Mouse (Mus musculus): ENCODE data around the gene Mepce. TPM values are rescaled to one million over a fixed set of nuclear protein-coding genes. Genes with fewer than 3 reads are reported as not detected.

Mepce gene
- total RNA-seq, 4 experiments from 2014 or later = 28.9 to 34.2 (median 31.4) TPM

DNA sequence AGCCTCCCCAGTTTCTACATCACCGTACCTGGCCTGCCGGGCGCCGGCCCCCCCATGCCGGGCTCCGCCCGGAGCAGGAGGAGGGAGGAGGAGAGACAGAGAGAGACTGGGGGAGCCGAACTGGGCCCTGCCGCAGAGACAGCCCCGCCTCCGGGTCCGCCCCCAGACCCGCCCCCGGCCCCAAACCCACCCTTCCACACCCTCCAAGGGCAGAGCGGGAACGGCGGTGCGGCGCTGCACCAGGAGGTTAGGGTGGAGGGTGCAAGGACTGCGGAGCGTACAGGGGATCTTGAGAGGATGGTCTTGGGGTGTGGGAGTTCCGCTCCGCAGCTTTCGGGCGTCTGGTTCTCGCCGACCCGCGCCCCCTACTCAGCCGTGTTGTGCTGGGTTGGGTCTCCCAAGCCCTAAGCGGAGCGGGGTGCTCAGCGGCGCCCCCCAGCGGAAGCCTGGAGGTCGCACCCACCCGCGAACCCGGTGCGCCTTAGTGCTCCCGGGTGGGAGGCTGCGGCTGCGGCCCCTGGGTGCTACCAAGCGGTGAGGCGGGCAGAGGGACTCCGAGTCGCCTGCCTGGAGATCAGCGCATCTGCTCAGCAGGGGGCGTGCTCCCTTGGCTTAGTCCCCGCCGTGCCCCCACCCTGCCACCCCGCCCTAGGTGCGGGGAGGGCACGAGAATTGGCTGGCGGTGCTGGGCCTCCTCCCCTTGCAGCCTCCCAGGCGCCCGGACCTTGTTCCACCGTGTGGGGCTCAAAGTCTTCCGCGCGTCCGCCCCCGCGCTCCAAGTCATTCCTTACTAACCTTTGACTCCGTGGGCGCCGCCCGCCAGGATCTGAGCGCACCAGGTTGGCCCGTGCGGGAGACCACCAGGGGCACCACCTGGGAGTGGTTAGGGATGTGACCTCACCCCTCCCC, 46.2 kb downstream of the Mepce start, which contains the start of gene Nyap1:
Gene Nyap1 (minus strand): TSS at position 585 of the 909 bp plus-strand sequence.
- no peak for DNase-seq (ENCODE audit: low spot score)

DNA sequence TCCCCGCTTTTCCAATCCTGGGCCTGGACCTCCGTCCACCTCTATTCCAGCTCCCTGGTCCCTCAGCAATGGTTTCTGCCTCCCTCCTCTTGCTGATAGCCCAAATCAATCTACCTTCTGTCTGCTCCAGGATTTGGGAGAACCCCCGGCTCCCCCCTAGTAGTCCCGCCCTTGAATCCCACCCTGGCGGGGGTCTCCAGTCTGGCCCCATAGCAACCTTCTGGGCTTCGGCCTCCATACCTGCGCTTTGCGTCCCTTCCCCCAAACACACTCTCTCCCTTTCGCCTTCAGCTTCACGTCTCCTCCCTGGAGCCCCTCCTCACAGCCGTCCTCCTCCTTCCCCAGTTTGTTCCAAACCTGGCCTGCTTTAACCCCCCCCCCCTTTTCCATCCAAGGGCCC, 46.9 kb downstream of the Mepce start:
- DNase-seq (ENCODE audit: low spot score) = no peak

DNA sequence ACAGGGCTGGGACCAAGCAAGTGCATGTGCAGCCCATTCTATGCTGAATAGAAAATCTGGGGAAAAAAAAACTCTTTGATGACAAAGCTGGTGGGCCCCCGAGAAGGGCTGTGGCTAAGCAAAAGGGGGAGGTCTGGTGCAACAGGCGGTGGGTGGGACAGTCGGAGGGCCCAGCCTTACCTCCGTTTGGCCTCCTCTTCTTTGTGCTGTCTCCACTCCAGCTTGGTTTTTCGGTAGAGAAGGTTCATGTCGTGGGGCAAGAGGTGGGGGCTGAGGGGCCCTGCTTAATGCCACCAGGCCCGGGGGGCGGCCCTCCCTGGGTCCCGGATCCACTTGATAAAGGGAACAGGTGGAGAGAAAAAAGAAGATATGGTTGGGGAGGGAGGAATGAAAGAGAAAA, 48.0 kb downstream of the Mepce start:
- no peak for DNase-seq (ENCODE audit: low spot score)

DNA sequence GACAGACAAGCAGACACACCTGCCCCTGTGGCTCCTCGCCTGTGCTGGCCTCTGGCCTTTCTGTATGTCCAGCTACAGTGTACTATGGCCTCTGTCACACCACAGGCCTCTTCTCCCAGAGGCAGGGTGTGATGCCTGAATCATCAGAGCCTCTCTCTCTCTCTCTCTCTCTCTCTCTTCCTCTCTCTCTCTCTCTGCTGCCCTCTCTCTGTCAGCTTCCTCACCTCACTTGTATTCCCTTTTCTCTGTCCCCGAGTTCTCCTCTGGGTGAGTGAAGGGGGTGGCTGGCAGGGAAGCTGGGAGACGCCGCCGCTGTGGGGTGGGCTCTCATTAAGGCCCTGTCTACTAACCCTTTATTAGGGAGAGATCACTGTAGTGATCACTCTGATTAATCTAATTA, 48.9 kb downstream of the Mepce start:
- DNase-seq (ENCODE audit: low spot score) = no peak

DNA sequence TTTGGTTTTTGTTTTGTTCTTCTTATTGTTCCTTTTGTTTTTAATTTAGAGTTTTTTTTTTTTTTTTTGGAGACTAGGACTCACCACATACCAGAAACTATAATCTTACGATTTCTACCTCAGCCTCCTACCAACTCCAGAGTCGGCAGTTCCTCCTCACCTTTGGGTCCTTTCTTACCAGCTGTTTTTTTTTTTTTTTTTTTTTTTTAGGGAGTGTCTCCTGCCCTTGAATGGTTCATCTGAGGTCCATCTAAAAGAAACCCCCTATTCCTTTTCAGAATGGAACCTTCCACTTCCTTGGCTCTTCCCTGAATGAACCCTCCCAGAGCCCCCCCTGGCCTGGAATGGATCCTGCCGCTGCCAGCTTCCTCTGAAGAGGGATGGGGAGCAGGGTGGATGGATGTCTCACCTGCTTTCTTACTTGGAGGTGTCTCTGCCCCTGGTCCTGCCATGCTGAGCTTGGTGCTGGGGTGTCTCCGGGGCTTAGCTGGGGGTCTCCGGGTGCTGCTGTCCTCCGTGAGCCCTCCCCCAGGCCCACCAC, 50.0 kb downstream of the Mepce start:
- no peak for DNase-seq (ENCODE audit: low spot score)

DNA sequence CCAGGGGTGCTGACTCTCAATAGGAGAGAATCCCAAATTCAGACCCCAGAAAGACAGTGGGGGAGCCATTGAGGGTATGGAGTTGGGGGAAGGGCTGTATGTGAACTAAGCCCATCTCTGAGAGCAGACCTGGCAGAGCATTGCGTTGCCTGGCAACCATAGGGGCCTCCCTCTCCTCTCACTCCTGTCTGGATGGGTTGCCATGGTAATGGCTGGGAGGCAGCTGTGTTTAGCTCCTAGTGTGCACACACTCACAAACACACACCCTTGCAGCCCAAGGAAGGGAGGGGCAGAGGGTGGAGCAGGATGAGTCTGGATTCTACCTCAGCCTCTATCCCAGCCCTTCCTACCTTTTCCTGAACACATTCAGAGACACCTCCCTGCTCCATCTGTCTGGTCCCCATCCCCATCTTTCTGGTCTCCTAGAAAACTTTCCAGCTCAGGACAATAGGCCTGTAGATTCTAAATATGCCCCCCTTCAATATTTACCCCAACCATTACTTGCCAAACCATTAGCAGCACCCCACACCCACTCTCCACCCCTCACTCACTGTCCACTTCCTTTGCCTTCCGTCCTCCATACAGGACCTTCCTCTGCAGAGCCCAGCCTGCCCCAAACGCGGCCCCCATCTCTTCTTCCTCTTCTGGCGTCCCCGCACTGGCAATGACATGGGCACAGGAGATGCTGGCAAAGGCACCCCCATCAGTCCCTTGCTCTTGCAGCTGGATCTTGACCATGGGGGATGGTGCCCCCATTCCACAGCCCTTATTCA, 53.0 kb downstream of the Mepce start:
- no peak for DNase-seq (ENCODE audit: low spot score)

DNA sequence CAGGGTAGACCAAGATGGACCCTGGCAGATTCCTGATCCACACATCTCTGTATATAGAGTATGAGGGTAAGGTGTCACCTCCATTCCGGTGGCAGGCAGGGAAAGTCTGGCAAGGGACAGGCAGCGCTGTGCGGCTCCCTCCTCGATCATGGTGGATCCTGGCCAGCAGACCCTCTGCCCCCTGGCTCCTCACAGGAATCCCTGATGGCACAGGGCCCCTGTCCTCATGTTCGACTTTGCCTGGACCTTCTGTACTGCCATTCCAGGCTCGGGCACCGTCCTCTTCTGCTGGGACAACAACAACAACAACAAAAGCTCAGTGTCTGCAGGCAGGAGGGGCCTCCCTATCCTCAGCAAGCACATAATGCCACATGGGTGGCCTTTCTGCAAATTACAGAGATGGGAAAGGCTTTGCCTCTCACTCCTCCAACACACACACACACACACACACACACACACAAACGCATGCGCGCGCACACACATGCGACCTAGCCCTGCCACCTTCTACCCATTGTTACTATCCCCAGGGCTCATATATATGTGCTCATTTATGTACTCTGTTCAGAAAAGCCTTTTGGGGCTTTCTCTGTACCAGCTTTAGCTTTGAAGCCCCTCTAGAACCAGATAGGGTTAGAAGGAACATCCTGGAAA, 53.7 kb downstream of the Mepce start:
- no peak for DNase-seq (ENCODE audit: low spot score)

Other genes starting within 250 kb of the Mepce start
- not detected for gene Actl6b, start 234.1 kb downstream of the Mepce start, total RNA-seq (2022)
- under 1 TPM in 1 of 4 experiments, not detected in 3; 0.09 TPM for gene Tfr2, start 217.8 kb downstream of the Mepce start, total RNA-seq (2022)
- gene Mospd3, start 186.6 kb downstream of the Mepce start, total RNA-seq (2022) = 10 to 100 TPM in 3 of 4 experiments, 1 to 10 TPM in 1; 9.0 to 17.6 (median 14.4) TPM
- 10 to 100 TPM; 38.9 to 46.0 (median 42.2) TPM for gene Pcolce, start 173.9 kb downstream of the Mepce start, total RNA-seq (2022)
- under 1 TPM; 0.19 to 0.29 (median 0.23) TPM for gene Fbxo24, start 158.7 kb downstream of the Mepce start, total RNA-seq (2022)
- 10 to 100 TPM; 13.1 to 17.8 (median 17.1) TPM for gene Lrch4, start 158.5 kb downstream of the Mepce start, total RNA-seq (2022)
- gene Gm20605, start 158.5 kb downstream of the Mepce start, total RNA-seq (2022) = 1 to 10 TPM; 2.3 to 4.2 (median 2.7) TPM
- 1 to 10 TPM; 1.6 to 4.0 (median 2.8) TPM for gene Sap25, start 146.3 kb downstream of the Mepce start, total RNA-seq (2022)
- under 1 TPM; 0.30 to 0.94 (median 0.56) TPM for gene Irs3, start 141.9 kb downstream of the Mepce start, total RNA-seq (2022)
- 10 to 100 TPM; 13.1 to 23.0 (median 15.4) TPM for gene Agfg2, start 102.9 kb downstream of the Mepce start, total RNA-seq (2022)
- gene Nyap1, start 46.0 kb downstream of the Mepce start, total RNA-seq (2022) = under 1 TPM; 0.35 to 0.89 (median 0.81) TPM
- gene Tsc22d4, start 41.9 kb downstream of the Mepce start, total RNA-seq (2022) = 100 to 1,000 TPM; 237 to 281 (median 242) TPM
- 10 to 100 TPM in 1 of 4 experiments, 1 to 10 TPM in 3; 7.9 to 12.7 (median 8.6) TPM for gene Ppp1r35, start 8.8 kb downstream of the Mepce start, total RNA-seq (2022)
- gene Zcwpw1, start 143 bp upstream of the Mepce start, total RNA-seq (2022) = under 1 TPM; 0.31 to 0.57 (median 0.54) TPM
- gene Pilra, start 48.6 kb upstream of the Mepce start, total RNA-seq (2022) = 1 to 10 TPM in 3 of 4 experiments, under 1 TPM in 1; 0.87 to 4.1 (median 2.1) TPM
- 1 to 10 TPM in 2 of 4 experiments, under 1 TPM in 2; 0.44 to 2.8 (median 1.1) TPM for gene Pilrb1, start 70.5 kb upstream of the Mepce start, total RNA-seq (2022)
- gene Pilrb2, start 84.2 kb upstream of the Mepce start, total RNA-seq (2022) = 1 to 10 TPM in 1 of 4 experiments, under 1 TPM in 2, not detected in 1; 0.65 to 5.4 (median 0.75) TPM
- under 1 TPM; 0.19 to 0.34 (median 0.32) TPM for gene Cyp3a13, start 134.0 kb upstream of the Mepce start, total RNA-seq (2022)
- gene Gjc3, start 175.4 kb upstream of the Mepce start, total RNA-seq (2022) = under 1 TPM; 0.09 to 0.34 (median 0.24) TPM
- gene Azgp1, start 193.9 kb upstream of the Mepce start, total RNA-seq (2022) = not detected
- not detected for gene Smok3a, start 233.6 kb upstream of the Mepce start, total RNA-seq (2022)
- gene Smok3b, start 233.8 kb upstream of the Mepce start, total RNA-seq (2022) = not detected